7 mouse cellular contexts compared by ENCODE assay signal in genomic region chr15:23142907-23143306, GRCm38 (mm10).
DNase-seq lines count a peak whose midpoint lies in the region; ATAC-seq and TF ChIP-seq lines count a peak whose summit lies in the region.
"Not testable (repeated sequence)": the region's sequence is repeated elsewhere in the genome, so short reads cannot be mapped to it uniquely, and the experiment has no call there.

No protein-coding gene starts in this region.

- not testable (repeated sequence) for H3K4me3 ChIP-seq in cerebellum, adult 2 months (replicated peaks; ENCODE audit: insufficient read depth, low read depth, low read length); hindbrain, postnatal 0 days (ENCODE audit: low read length)

- not testable (repeated sequence) for H3K4me2 ChIP-seq in hindbrain, postnatal 0 days (ENCODE audit: low read depth, low read length)

- 17% methylated on average over 1 of the region's 1 CpGs for WGBS in cerebellum, adult 2 months
- 50% methylated on average over 1 of the region's 1 CpGs for WGBS in hindbrain, postnatal 0 days

- peak; percentile 84 for ATAC-seq in cerebellum, adult (ENCODE audit: insufficient number of reproducible peaks, low FRiP score, low TSS enrichment)
- ATAC-seq in hindbrain, postnatal 0 days: not testable (repeated sequence)

- not testable (repeated sequence) for H3K9me3 ChIP-seq in hindbrain, postnatal 0 days (ENCODE audit: low read length)

- not testable (repeated sequence) for TF ChIP-seq CTCF in cerebellum, adult 2 months (IDR thresholded peaks at IDR 0.05; ENCODE audit: borderline replicate concordance, insufficient read depth, low read depth, low read length); hindbrain, postnatal 0 days (IDR thresholded peaks at IDR 0.05; ENCODE audit: low read depth)

- TF ChIP-seq POLR2A in cerebellum, adult 2 months (IDR thresholded peaks at IDR 0.05; ENCODE audit: borderline replicate concordance, insufficient read depth, low read length): not testable (repeated sequence)

- peak; percentile 47 for DNase-seq in cerebellum, adult 11-12 months
- DNase-seq in cerebellum, adult 2 months: peak; percentile 30 to 86
- peak; percentile 92 for DNase-seq in cerebellum, adult 9-10 months
- peak; percentile 60 to 77 for DNase-seq in cerebellum, postnatal 10 days
- DNase-seq in cerebellum, postnatal 25 days: peak; percentile 32 to 75
- DNase-seq in hindbrain, postnatal 0 days (ENCODE audit: low spot score): peak; percentile 16

- not testable (repeated sequence) for H3K27ac ChIP-seq in cerebellum, adult 2 months (ENCODE audit: insufficient read depth, low read length); hindbrain, postnatal 0 days

- not testable (repeated sequence) for H3K9ac ChIP-seq in hindbrain, postnatal 0 days (replicated peaks; ENCODE audit: low read length)

- not testable (repeated sequence) for H3K36me3 ChIP-seq in hindbrain, postnatal 0 days (ENCODE audit: insufficient read depth, low read length)

- H3K4me1 ChIP-seq in cerebellum, adult 2 months (ENCODE audit: control insufficient read depth, insufficient read depth, low read length): peaks cover 11% of the 10 kb centered on the region; the same call in 1 of the 2 replicates
- not testable (repeated sequence) for H3K4me1 ChIP-seq in hindbrain, postnatal 0 days (ENCODE audit: insufficient read depth, low read length)

- not testable (repeated sequence) for H3K27me3 ChIP-seq in cerebellum, adult 2 months (ENCODE audit: control insufficient read depth, insufficient read depth, low read length); hindbrain, postnatal 0 days (ENCODE audit: insufficient read depth, low read length)

Comparison
In these comparisons a context has a peak if more than half of its experiments do, and no peak if none do; other contexts are left out.
1. DNase-seq: peak in every context shown above with its lines; median percentile 92 in cerebellum, adult 9-10 months; 68 in cerebellum, postnatal 10 days; 58 in cerebellum, adult 2 months; 54 in cerebellum, postnatal 25 days; 47 in cerebellum, adult 11-12 months; 16 in hindbrain, postnatal 0 days.